Mouse (Mus musculus) midbrain, postnatal 0 days (tissue): ENCODE results near the gene Flywch1. TPM values are rescaled to one million over a fixed set of nuclear protein-coding genes. Genes with fewer than 3 reads are reported as not detected.

Source experiments
- ATAC-seq: fragments of 200-750 bp; cut with Nextera tagmentation; 2 replicates; pipeline ENCODE4 v1.8.0; 2017; ENCODE audit warnings: moderate number of reproducible peaks, mild to moderate bottlenecking, moderate TSS enrichment, moderate library complexity; ENCODE audit not compliant: low FRiP score
- DNase-seq: peaks from one replicate; pipeline ENCODE4 v3.0.0-alpha.2; 2015; ENCODE audit warnings: low spot score
- H3K27ac ChIP-seq: fragments of 300-500 bp; sonication (generic); 2 replicates; pipeline ENCODE4 v1.5.1; 2014; ENCODE audit warnings: low read depth, mild to moderate bottlenecking, low read length, mixed read lengths
- H3K27me3 ChIP-seq: fragments of 300-500 bp; sonication (generic); 2 replicates; pipeline ENCODE4 v1.6.1; 2014; ENCODE audit warnings: low read length, control low read depth, mixed read lengths; ENCODE audit not compliant: insufficient read depth
- H3K36me3 ChIP-seq: fragments of 300-500 bp; sonication (generic); 2 replicates; pipeline ENCODE4 v1.6.1; 2014; ENCODE audit warnings: low read length, control low read depth, mixed read lengths; ENCODE audit not compliant: insufficient read depth
- H3K4me1 ChIP-seq: fragments of 300-500 bp; sonication (generic); 2 replicates; pipeline ENCODE4 v1.6.1; 2014; ENCODE audit warnings: mild to moderate bottlenecking, control low read depth, antibody characterized with exemption, low read length, mixed read lengths; ENCODE audit not compliant: insufficient read depth
- H3K4me2 ChIP-seq: fragments of 300-500 bp; sonication (generic); 2 replicates; pipeline ENCODE4 v1.6.1; 2014; ENCODE audit warnings: low read depth, mild to moderate bottlenecking, low read length, mixed read lengths; ENCODE audit not compliant: poor library complexity, severe bottlenecking
- H3K4me3 ChIP-seq: fragments of 300-500 bp; sonication (generic); 2 replicates; pipeline ENCODE4 v1.5.1; 2014; ENCODE audit warnings: low read depth, mild to moderate bottlenecking, low read length, moderate library complexity
- H3K9ac ChIP-seq: fragments of 300-500 bp; sonication (generic); replicated peaks from 2 replicates; pipeline ENCODE4 v1.6.1; 2014; ENCODE audit warnings: mild to moderate bottlenecking, low read length, moderate library complexity, mixed read lengths; ENCODE audit not compliant: poor library complexity, severe bottlenecking
- H3K9me3 ChIP-seq: fragments of 300-500 bp; sonication (generic); 2 replicates; pipeline ENCODE4 v1.6.1; 2016; ENCODE audit warnings: low read length, control low read depth
- CTCF ChIP-seq: IDR thresholded peaks from 2 replicates; pipeline ENCODE4 v1.5.1; 2016; ENCODE audit warnings: antibody characterized with exemption, mild to moderate bottlenecking
- WGBS: fragments of 180-500 bp; shearing (Covaris S2); extraction: QIAGEN DNeasy Blood & Tissue Kit; methylation state at CpG from one replicate; pipeline ENCODE4 v1.1.7; 2014; 5-methylcytosine and 5-hydroxymethylcytosine counted together
- polyA plus RNA-seq: library from polyadenylated mRNA; unstranded; fragments of >200 nt; fragmentation: Nextera tagmentation; extraction: Ambion mirVana; gene quantifications from 2 replicates; pipeline ENCODE4 v1.2.1, GENCODE M21; 2015
- total RNA-seq: library from RNA; depleted of rRNA; stranded (reverse); fragments of >200 nt; gene quantifications from 2 replicates; pipeline ENCODE4 v1.2.3, GENCODE M21; 2014

Gene Flywch1
- total and polyA plus RNA-seq, 2 experiments from 2014 or later: 188 to 248 TPM

- 82% methylated on average over 7 of the region's 7 CpGs for WGBS
- no peak overlapping the region for H3K27ac ChIP-seq
- H3K4me1 ChIP-seq: no peaks in the 10 kb centered on the region
- H3K4me3 ChIP-seq: no peak overlapping the region
- no peak overlapping the region for H3K9ac ChIP-seq
- H3K4me2 ChIP-seq: no peak overlapping the region
- no peaks in the 10 kb centered on the region for H3K9me3 ChIP-seq
- no peaks in the 10 kb centered on the region for H3K27me3 ChIP-seq
- no peaks in the 10 kb centered on the region for H3K36me3 ChIP-seq
- no peak for ATAC-seq
- DNase-seq: no peak
- TF ChIP-seq CTCF: no peak
Observed at GRCm38 (mm10) chr17:23797316-23797715, 25.9 kb upstream of the Flywch1 start.

- Histone ChIP-seq H3K4me3 (no peak overlapping the region), H3K4me1 (no peaks in the 10 kb centered on the region), H3K4me2 (no peak overlapping the region), H3K27me3 (no peaks in the 10 kb centered on the region), H3K9ac (no peak overlapping the region), H3K9me3 (no peaks in the 10 kb centered on the region), H3K27ac (no peak overlapping the region), H3K36me3 (no peaks in the 10 kb centered on the region)
- TF ChIP-seq CTCF: no peak
- ATAC-seq (no peak), DNase-seq (no peak)
- 96% methylated on average over 8 of the region's 8 CpGs for WGBS
Observed at GRCm38 (mm10) chr17:23795323-23795722, 23.9 kb upstream of the Flywch1 start.

- TF ChIP-seq CTCF: no peak
- Histone ChIP-seq H3K4me3 (peak overlapping the region; percentile 38), H3K4me1 (no peaks in the 10 kb centered on the region), H3K27ac (peak overlapping the region; percentile 94), H3K36me3 (no peaks in the 10 kb centered on the region), H3K27me3 (no peaks in the 10 kb centered on the region), H3K9ac (peak overlapping the region; percentile 61; the same call in 1 of the 2 replicates), H3K4me2 (peak overlapping the region; percentile 67), H3K9me3 (no peaks in the 10 kb centered on the region)
- no peak for DNase-seq
- 25% methylated on average over 2 of the region's 2 CpGs for WGBS
- ATAC-seq: no peak
Observed at GRCm38 (mm10) chr17:23791079-23791357, 19.6 kb upstream of the Flywch1 start.

- Histone ChIP-seq H3K9me3 (no peaks in the 10 kb centered on the region), H3K27me3 (no peaks in the 10 kb centered on the region), H3K27ac (peak within 1 kb of the TSS; percentile 94), H3K9ac (peak within 1 kb of the TSS; percentile 61), H3K4me2 (peak within 1 kb of the TSS; percentile 67), H3K4me1 (no peaks in the 10 kb centered on the region), H3K36me3 (no peaks in the 10 kb centered on the region), H3K4me3 (peak within 1 kb of the TSS; percentile 38)
- TF ChIP-seq CTCF: no peak
- WGBS: under 1% methylated on average over 29 of the region's 29 CpGs
- ATAC-seq (peak; percentile 15; the same call in 1 of the 2 replicates), DNase-seq (peak; percentile 65)
Observed at GRCm38 (mm10) chr17:23790269-23791078, 19.1 kb upstream of the Flywch1 start, which contains the start of gene Srrm2. Srrm2 (plus strand) TSS chr17:23790532.

GRCm38 (mm10) chr17:23789749-23790268 lies 18.4 kb upstream of the Flywch1 start:
- DNase-seq: no peak

GRCm38 (mm10) chr17:23788973-23789372 lies 17.6 kb upstream of the Flywch1 start:
- H3K27me3 ChIP-seq: no peaks in the 10 kb centered on the region
- H3K9me3 ChIP-seq: no peaks in the 10 kb centered on the region
- H3K4me1 ChIP-seq: no peaks in the 10 kb centered on the region
- H3K27ac ChIP-seq: no peak overlapping the region
- H3K9ac ChIP-seq: no peak overlapping the region
- WGBS: 95% methylated on average over 4 of the region's 4 CpGs
- no peaks in the 10 kb centered on the region for H3K36me3 ChIP-seq
- ATAC-seq (no peak), DNase-seq (no peak)
- H3K4me2 ChIP-seq: no peak overlapping the region
- no peak overlapping the region for H3K4me3 ChIP-seq
- TF ChIP-seq CTCF: no peak

More at GRCm38 (mm10) chr17:23789749-23790268, 18.4 kb upstream of the Flywch1 start:
- H3K4me2 ChIP-seq: peak overlapping the region; percentile 67
- peak overlapping the region; percentile 94 for H3K27ac ChIP-seq
- no peaks in the 10 kb centered on the region for H3K4me1 ChIP-seq
- no peaks in the 10 kb centered on the region for H3K27me3 ChIP-seq
- H3K36me3 ChIP-seq: no peaks in the 10 kb centered on the region
- WGBS: 8% methylated on average over 8 of the region's 8 CpGs
- no peak for TF ChIP-seq CTCF
- peak overlapping the region; percentile 61 for H3K9ac ChIP-seq
- ATAC-seq: no peak
- peak overlapping the region; percentile 38 for H3K4me3 ChIP-seq
- no peaks in the 10 kb centered on the region for H3K9me3 ChIP-seq
